Mouse (Mus musculus): ENCODE measurements at regions not wholly inside any gene's neighbourhood (a gene's known extent, or its start where the extent isn't known, plus 50 kb on each side); places are given as distances from the start of the nearest gene placed in this dataset.

GRCm38 (mm10) chr5:101323041-101323950, 341.5 kb downstream of the Nkx6-1 start:
- 24% methylated on average over 20 of the region's 20 CpGs for WGBS

GRCm38 (mm10) chr5:101299986-101300385, 364.8 kb downstream of the Nkx6-1 start:
- DNase-seq (ENCODE audit: low read depth, low spot score) = no peak
- WGBS = 77% methylated on average over 6 of the region's 6 CpGs

More at GRCm38 (mm10) chr5:101323041-101323950, 341.5 kb downstream of the Nkx6-1 start:
- no peak for DNase-seq (ENCODE audit: low read depth, low spot score)

- DNase-seq (ENCODE audit: low read depth, low spot score) = no peak
- 55% methylated on average over 4 of the region's 4 CpGs for WGBS
Measured at GRCm38 (mm10) chr5:101298411-101298810, 366.4 kb downstream of the Nkx6-1 start.

GRCm38 (mm10) chr5:101297511-101298102, 367.2 kb downstream of the Nkx6-1 start:
- WGBS = 48% methylated on average over 5 of the region's 5 CpGs
- DNase-seq (ENCODE audit: low read depth, low spot score) = no peak

- DNase-seq (ENCODE audit: low read depth, low spot score) = no peak
- 62% methylated on average over 7 of the region's 7 CpGs for WGBS
Measured at GRCm38 (mm10) chr5:101295941-101296340, 368.9 kb downstream of the Nkx6-1 start.

GRCm38 (mm10) chr5:101294031-101294430, 370.8 kb downstream of the Nkx6-1 start:
- 52% methylated on average over 3 of the region's 3 CpGs for WGBS

GRCm38 (mm10) chr5:101288358-101288757, 376.4 kb downstream of the Nkx6-1 start:
- WGBS = 63% methylated on average over 6 of the region's 6 CpGs
- no peak for DNase-seq (ENCODE audit: low read depth, low spot score)

More at GRCm38 (mm10) chr5:101294031-101294430, 370.8 kb downstream of the Nkx6-1 start:
- DNase-seq (ENCODE audit: low read depth, low spot score) = no peak

GRCm38 (mm10) chr5:101285941-101286340, 378.9 kb downstream of the Nkx6-1 start:
- no peak for DNase-seq (ENCODE audit: low read depth, low spot score)
- 28% methylated on average over 7 of the region's 7 CpGs for WGBS

GRCm38 (mm10) chr5:101250474-101250873, 405.0 kb downstream of the Gpat3 start:
- WGBS = 62% methylated on average over 3 of the region's 3 CpGs
- DNase-seq (ENCODE audit: low read depth, low spot score) = no peak

- no peak for DNase-seq (ENCODE audit: low read depth, low spot score)
- WGBS = 50% methylated on average over 2 of the region's 2 CpGs
Measured at GRCm38 (mm10) chr5:101242651-101243050, 397.1 kb downstream of the Gpat3 start.

GRCm38 (mm10) chr5:101239298-101240118, 394.0 kb downstream of the Gpat3 start:
- DNase-seq (ENCODE audit: low read depth, low spot score) = no peak
- 55% methylated on average over 16 of the region's 16 CpGs for WGBS

GRCm38 (mm10) chr5:101236163-101236693, 390.7 kb downstream of the Gpat3 start:
- DNase-seq (ENCODE audit: low read depth, low spot score) = no peak
- 75% methylated on average over 9 of the region's 9 CpGs for WGBS

- DNase-seq (ENCODE audit: low read depth, low spot score) = no peak
- 80% methylated on average over 10 of the region's 10 CpGs for WGBS
Measured at GRCm38 (mm10) chr5:101222390-101222789, 376.9 kb downstream of the Gpat3 start.

GRCm38 (mm10) chr5:101218082-101218481, 372.6 kb downstream of the Gpat3 start:
- 92% methylated on average over 3 of the region's 3 CpGs for WGBS

GRCm38 (mm10) chr5:101216837-101217571, 371.5 kb downstream of the Gpat3 start:
- 74% methylated on average over 10 of the region's 10 CpGs for WGBS
- DNase-seq (ENCODE audit: low read depth, low spot score) = no peak

More at GRCm38 (mm10) chr5:101218082-101218481, 372.6 kb downstream of the Gpat3 start:
- DNase-seq (ENCODE audit: low read depth, low spot score) = no peak

- 80% methylated on average over 4 of the region's 4 CpGs for WGBS
- DNase-seq (ENCODE audit: low read depth, low spot score) = no peak
Measured at GRCm38 (mm10) chr5:101211974-101212373, 366.5 kb downstream of the Gpat3 start.

GRCm38 (mm10) chr5:101208150-101208549, 362.6 kb downstream of the Gpat3 start:
- WGBS = 74% methylated on average over 5 of the region's 5 CpGs
- DNase-seq (ENCODE audit: low read depth, low spot score) = no peak

GRCm38 (mm10) chr5:101195501-101195900, 350.0 kb downstream of the Gpat3 start:
- DNase-seq (ENCODE audit: low read depth, low spot score) = no peak
- 66% methylated on average over 4 of the region's 4 CpGs for WGBS

- WGBS = 80% methylated on average over 2 of the region's 2 CpGs
- DNase-seq (ENCODE audit: low read depth, low spot score) = no peak
Measured at GRCm38 (mm10) chr5:101190976-101191375, 345.5 kb downstream of the Gpat3 start.
